Mouse (Mus musculus) cerebellum, adult 8-10 months (tissue): Measurements from ENCODE around the gene Ran.
"Not testable (repeated sequence)": the region's sequence is repeated elsewhere in the genome, so short reads cannot be mapped to it uniquely, and the experiment has no call there.

ENCODE experiments used
- DNase-seq: peaks from one replicate; pipeline ENCODE4 v3.0.0; 2022

Gene Ran

DNA sequence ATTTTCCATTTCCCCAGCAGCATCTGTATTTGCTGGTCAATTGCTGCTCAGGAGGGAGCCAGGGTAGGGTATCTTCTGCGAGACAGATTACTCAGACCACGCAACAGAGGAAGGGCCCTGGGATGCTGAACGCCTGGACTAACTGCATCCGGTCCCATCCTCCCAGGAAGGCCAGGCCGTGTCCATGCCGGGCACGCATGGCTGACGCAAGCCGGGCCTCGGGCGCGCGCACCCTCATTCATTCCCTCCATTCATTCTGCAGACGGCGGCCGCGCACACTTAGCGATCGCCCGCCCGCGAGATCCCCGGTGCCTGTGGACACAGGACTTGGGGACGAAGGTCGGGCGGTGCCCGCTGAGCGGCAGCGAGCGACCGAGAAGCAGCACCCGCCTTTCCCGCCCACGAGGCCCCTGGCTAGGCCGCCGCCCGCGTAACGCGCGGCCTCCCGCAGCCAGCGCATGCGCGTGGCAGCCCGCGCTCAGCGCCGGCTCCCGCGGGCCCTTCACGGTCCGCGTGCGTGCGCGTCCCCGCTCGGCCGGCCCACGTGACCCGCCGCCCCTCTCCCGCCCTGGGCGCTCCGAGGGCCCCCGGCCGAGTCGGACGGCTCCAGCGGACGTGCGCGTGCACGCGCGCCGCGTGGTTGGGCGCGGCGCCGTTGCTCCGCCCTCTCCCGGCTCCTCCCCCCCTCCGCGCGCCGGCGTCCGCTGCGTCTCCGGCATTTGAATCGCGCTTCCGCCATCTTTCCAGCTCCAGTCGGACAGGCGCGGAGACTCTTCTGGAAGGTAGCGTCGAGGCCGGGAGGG is at the start of gene Ran:
Gene Ran, plus strand, starts transcription at position 573 of the 803 bp plus-strand sequence.
- DNase-seq = peak; percentile 94

DNA sequence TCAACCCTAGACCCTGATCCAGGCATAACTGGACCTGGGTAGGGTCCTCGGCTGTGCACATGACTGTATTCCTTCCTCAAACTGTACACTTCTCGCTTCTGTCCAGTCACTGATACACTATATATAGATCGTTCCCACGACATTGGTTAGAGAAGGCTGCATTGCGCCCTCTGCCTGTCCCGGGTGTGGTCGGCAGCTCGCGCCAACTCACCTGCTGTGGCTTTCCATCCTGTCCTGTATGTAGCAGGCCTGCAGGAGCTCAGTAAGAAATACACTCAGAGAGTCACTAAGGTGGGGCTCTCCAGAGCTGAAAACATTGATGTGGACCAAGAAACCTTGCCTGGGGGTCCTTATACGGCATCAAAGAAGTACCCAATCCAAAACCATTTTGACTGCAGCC is 49.0 kb upstream of the Ran start:
- DNase-seq = no peak

DNA sequence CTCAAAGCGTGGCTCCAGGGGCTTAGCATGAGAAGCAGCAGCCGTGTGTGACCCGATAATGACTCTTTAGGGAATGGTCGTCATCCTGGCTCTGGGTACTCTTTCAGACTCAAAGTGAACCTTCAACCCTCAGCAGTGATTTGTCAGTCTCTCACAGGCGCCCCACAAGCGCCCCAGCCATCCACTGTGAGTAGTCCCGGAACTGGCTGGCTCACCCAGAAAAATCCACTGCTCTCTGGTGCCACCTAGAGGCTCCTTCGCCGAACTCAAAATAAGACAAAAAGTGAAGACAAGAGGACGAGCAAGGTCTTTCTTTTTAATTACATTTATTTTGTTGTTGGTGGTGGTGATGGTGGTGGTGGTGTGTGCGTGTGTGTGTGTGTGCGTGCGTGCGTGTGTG is 48.6 kb upstream of the Ran start:
- DNase-seq = peak; percentile 56

DNA sequence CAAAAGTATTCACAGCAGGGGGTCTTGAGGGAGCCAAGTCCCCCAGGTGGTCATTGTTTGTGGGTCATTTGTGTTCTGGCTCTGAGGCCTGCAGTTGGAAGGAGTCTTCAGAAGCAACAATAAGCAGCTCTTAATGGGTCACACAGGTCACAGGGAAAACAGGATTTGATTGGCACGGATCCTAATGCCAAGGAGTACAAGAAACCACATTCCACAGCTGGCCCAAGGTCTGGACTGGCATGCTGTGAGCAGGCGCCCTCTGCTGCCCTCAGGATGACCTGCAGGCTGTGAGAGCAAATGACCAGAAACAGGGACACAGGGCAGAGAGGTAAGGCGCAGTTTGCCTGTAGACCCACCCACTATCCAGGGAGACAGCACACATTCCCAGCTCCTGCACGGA is 43.6 kb upstream of the Ran start:
- no peak for DNase-seq

DNA sequence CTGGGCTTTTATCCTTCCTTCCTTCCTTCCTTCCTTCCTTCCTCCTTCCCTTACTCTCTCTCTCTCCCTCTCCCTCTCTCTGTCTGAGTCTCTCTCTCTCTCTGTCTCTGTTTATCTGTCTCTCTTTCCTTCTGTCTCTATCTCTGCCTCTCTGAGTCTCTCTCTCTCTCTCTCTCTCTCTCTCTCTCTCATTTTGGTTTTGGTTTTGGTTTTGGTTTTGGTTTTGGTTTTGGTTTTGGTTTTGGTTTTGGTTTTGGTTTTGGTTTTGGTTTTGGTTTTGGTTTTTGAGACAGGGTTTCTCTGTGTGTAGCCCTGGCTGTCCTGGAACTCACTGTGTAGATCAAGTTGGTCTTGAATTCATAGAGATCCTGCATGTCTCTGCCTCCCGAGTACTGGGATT is 42.4 kb upstream of the Ran start:
- not testable (repeated sequence) for DNase-seq

DNA sequence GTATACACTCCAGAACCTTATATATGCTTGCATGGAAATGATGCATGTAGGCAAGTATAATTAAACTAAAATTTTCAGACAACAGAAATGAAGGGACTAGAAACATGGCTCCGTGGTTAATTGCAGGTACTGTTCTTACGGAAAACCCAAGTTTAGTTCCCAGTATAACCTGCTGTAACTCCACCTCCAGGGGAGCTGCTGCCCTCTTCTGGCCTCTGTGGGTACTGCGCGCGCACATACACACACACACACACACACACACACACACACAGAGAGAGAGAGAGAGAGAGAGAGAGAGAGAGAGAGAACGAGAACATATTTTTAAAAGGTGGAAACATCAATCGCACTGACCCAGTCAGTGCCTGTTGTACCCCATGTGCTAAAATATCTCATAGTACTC is 40.9 kb upstream of the Ran start:
- no peak for DNase-seq

DNA sequence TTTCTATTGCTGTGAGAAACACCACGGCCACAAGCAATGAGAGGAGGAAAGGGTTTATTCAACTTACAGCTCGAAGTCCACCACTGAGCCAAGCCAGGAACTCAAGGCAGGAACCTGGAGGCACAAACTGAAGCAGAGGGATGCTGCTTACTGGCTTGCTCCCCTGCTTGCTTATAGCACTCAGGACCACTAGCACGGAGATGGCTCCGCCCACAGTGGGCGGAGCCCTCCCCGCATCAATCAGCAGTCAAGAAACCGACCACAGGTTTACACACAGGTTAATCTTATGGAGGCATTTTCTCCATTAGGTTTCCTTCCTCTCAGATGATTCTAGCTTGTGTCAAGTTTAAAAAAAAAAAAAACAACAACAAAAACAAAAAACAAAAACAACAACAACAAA is 39.0 kb upstream of the Ran start:
- DNase-seq = no peak

DNA sequence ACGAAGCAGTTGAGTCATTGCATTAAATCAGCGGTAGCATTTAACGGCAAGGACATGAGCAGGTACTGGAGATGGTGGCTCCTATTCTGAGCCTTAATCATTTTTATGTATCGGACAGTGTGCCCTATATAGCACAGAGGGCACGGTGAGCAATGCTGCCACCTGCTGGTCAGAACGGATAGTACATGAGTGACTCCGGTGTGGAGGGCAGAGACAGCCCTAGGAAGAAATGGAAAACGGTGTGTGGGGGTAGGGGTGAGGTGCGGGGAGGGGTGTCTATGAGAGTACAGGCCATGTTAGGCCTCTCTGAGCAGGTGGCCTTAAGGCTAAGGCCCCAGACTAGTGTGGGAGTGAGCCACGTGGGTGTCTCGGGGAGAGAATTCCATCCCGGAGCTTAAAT is 38.3 kb upstream of the Ran start:
- peak; percentile 63 for DNase-seq

DNA sequence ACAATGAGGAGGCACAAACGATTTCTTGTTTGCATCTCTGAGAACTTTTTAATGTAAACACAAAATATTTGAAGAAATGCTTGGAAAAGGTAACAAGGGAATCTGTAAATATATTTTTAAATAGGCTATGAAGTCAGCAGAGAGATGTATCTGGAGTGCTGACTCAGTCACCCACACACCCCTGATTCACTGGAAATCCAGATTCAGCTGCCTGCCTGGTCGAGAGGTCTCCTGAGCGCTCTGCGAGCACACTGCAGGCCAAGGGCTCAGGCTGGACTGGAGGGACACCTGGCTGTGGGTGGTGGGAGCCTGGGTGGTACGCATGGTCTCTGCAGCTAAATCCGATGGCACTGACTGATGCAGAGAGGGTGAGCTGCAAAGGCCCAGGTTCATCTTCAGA is 35.3 kb upstream of the Ran start:
- no peak for DNase-seq

DNA sequence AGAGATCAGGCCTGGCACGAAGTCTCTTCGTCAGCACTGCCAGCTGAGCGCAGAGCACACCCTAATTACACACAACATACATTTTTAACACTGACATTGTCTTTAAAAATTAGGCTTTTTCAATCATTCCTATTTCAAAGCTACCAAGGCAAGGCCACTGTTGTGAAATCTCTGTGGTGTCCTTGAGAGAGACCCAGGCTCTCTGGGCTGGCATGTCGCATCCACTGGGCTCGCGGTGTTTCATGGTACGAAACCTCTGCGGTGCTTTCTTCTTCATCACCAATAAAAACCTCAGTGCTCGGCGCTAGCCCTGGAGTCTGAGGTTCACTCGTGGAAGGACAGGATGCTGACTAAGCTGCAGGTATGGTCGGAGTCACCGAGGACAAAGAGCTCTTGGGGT is 33.9 kb upstream of the Ran start:
- DNase-seq = no peak

DNA sequence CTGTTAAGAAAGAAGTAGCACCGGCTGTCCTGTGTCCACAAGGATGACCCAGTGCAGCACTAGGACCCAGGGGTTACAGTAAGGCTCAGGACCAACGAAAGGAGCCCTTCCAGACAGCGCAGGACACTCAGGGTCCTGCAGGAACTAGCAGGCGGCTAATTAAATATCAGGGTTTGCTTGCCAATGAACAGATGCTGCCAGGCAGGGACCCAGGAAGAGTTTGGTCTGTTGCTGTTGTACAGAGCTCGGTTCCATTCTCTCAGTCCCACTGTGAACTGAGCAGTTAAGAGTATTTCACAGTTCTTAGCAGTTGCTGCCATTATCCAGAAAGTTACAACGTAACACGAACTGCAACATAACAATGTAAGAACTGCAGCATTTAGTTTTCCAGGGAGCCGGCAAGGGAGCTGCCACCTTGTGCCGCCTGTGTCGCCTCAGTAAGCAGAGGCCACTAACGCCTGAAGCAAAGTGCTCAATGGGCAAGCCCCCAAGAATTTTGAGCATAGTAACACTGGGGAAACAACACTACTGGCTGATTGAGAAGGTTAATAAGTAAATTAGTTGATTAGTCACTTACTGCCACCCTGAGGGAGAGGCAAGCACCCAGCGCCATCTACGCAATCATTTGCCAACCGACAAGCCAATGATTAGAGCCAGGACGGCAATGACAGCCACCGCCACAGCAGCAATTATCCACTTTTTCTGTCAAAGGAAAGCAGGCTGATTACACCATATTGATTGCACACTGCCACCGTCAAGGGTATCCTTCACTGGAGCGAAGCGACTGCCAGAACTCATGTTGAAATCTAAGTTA is 32.5 kb upstream of the Ran start:
- DNase-seq = no peak

DNA sequence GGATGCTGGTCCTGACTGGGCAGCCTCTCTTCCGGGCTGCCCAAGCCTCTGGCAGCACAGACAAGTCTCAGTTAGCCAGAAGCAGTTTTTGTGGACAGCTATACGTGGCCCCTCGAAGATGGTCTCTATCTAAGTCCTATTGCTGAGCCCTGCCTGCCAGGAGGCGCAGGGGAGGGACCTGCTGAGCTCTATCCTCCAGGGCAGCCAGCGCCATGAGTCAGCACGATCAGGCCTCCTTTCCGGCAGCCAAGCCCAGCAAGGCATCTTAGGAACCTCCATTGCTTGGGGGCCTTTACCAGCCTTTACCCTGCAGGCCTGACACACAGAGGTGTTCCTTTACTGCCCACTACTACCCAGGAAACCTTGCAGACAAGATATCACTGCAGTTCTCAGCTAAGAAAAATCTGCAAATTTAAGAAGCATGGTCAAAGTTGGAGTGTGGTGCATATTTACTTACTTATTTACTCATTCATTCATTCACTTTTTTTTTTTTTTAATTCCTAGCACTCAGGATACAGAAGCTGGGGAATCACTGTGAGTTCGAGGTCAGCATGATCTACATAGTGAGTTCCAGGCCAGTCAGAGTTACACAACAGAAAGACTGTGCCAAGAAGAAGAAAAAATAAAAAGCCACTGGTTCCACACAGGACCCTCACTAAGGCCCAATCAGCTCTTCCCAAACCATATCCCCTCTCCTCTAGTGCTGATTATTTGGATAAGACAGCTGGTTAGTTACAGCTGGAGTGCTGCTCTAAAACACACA is 19.0 kb upstream of the Ran start:
- no peak for DNase-seq

DNA sequence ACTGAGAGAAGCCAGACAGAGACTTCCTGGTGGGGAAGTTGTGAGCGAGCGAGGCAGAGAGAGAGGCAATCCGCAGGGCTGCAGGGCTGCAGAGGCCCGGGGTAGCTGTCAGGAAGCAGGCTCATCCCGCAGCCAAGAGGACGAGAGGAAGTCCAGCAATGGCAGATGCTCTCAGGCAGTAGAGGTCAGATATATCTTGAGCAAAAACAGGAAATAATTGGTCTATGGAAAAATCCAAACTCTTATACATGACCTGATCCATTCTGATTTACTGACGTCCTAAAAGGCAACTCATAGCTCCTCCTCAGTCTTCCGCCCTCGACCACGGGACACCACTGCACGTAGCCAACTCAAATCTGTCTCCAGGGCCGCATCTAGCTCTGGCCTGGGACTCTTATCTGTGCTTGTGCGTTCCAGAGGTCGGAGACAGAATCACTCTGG is 17.3 kb upstream of the Ran start:
- no peak for DNase-seq

DNA sequence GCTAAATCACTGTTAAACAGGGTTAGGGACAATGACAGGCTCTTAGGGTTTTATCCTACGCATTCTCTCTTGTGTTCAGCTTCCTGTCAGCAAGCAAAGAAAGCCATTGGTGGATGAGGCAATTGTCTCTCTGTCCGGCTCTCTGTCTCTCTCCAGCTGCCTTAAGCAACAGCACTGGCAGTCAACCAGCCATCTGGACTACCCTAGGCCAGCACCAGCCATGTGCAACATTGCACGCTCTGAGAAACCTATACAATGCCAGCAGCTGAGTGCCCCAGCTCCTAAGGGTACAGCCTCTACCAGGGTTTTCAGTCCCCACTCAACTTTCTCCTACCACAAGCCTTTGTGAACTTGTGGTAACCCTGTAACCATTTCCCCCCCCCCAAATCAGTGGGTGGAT is 14.5 kb upstream of the Ran start:
- DNase-seq = no peak

DNA sequence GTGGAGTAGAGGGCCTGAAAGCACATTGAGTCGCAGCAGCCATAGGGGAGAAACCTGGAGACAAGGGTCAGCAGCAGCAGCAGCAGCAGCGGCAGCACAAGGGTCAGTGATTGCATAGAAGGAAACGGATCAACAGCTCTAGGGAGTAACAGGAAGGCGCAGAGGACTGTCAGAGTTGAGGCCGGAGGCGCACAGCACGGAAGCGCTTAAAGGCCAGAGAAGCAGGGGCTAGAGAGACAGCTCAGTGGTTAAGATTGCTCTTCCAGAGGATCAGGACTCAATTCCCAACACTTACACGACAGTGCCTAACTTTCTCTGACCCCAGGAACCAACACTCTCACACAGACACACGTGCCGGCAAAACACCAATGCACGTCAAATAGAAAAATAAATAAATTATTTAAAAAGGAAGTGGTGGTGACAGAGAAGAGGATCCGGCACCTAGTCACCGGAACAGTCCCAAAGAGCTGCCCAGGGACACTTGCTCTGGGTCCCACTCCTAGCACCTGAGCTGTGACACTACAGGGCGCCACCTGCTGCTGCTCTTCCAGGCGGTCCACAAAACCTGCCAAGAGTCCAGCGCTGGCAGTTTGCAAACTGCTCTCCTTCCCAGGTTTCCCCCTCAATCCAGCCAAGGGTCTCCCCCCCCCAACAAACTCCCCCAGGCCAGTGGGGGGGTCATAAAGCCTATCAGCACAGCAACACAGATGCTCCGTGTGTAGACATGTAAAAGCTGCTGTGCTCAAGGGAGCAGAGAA is 13.7 kb upstream of the Ran start:
- no peak for DNase-seq

DNA sequence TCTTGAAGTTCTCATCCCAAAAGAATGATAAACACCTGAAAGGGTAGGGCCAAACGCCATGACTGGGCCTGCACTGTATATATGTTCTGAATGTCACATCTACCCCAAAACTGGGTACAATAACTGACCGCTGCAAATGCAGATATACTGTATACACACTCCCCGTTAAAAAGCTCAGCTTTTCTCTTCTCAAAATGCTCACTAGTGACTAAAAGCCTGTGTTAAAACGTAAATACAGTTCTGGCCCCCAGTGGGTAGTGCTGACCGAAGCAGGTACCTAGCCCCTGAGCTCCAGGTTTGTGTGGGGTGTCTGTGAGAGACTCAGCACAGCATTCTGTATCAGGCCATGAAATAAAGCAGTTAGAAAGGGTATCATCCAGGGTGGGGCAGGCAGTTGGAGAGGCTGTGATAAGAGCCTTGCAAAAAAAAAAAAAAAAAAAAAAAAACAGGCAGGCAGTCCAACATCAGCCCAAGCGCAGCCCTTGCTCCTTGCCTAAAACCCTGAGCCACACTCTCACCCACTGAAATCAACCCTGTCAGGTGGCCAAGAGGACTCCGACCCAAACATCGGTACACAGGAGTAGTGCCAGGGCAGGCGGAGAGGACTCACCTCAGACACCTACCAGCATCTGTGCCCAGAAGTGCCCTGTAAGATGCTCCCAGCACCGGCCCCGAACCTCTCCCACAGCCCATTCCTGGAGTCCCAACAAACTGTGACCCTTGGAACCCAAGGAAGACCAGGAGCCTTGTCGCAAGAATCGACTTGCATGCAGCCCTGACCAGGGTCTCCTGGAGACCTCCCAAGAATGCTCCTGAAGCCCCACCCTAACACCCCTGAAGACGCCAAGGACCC is 12.5 kb upstream of the Ran start:
- DNase-seq = no peak

DNA sequence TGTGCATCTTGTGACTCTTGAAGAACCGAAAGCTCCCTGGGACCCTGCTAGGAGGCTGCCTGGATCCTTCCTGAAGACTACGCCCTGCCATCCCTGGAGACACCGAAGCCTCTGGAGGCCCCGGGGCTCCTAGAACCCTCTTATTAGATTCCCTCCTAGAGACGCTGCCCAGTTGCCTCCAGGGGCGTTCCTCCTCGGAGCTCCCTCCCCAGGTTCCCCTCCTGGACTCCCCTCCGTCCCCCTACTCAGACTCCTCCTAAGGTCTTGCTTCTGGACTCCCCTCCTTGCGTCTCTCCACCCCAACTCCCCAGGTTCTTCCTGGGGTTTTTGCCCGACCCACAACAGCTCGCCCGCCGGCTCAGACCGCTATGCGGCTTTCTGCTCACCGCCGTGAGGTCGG is 11.9 kb upstream of the Ran start:
- no peak for DNase-seq

DNA sequence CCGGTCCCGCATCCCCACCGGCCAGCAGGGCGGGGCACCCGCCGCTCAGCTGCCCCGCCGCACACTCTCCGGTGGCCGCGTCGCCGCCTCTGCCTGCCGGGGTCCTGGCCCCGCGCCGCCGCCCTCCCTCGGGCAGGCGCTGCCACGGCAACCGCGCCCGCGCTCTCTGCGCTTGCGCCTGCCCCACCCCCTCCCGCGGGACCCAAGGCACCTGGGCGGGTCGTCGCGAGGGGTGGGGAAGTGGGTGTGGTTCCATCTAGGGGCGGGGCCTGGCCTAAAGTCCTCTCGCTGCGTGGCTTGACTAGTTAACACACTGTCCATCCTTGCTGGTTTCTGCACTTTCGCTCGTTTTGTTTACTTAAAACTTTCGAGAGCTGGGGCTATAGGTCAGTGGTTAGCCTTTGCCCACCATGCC is 11.4 kb upstream of the Ran start, which contains the start of gene Stx2:
Gene Stx2, minus strand, starts transcription at position 163 of the 415 bp plus-strand sequence.
- DNase-seq = peak; percentile 90

DNA sequence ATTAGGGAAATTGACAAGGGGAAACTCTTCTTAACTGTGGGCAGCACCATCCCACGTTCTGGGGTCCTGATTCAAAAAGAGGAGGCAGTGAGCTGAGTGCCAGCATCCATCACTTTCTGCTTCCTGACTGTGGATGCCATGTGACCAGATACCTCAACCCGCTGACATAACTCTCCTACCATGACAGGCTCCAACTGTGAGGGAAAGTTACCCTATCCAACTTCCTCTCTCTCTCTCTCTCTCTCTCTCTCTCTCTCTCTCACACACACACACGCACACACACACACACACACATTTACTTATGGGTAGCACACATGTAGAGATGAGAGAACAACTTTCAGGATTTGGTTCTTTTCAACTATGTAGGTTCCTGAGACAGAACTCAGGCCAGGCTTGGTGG is 10.3 kb upstream of the Ran start:
- DNase-seq = no peak

DNA sequence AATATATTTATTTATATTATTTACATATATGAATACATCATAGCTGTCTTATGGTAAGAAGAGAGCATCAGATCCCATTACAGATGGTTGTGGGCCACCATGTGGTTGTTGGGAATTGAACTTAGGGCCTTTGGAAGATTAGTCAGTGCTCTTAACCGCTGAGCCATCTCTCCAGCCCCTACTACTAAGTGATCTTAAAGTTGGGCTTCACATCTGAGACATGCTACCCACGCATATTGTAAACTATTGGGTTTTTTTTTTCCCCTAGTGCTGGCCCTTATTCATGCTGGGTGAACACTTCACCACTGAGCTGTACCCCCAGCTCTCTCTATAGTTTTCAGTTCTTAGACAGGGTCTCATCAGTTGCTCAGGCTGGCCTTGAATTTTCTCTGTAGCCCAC is 8.9 kb upstream of the Ran start:
- no peak for DNase-seq

DNA sequence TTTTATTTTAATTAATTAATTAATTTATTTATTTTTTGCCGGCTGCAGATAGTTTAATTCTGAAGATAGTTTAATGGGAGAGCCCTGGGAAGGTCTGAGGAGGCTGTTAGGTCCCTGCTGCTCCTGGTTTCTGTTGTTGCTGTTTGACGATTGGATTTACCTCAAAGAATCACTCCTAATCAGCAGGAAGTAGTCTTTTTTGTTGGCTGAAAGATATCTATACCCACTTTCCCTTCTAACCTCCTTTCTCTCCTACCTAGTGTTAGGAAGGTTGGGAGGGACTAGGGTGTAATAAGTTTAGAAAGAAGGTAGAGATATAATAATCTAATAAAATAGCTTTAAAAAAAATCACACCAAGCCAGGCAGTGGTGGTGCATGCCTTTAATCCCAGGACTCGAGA is 4.8 kb upstream of the Ran start:
- no peak for DNase-seq

DNA sequence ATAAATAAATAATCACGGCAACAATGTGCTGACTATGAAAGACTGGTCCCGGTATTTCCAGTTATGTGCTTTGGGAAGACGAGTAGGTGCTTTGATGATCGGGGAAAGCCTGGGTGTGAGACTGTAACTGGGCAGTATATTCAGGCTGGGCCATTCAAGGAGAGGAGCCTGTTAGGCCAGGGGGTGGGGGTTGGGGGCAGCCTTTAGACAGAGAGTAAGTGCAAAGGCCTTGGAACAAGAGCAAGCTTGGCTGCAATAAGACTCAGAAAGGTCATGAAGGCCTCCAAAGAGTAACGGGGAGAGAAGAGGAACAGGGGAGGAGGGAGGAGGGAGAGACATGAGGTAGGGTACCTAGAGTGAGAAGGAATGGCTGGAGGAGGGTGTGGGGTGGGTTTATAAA is 4.3 kb upstream of the Ran start:
- no peak for DNase-seq
